Mouse (Mus musculus) right cerebral cortex, postnatal 4 days (tissue): ENCODE measurements at regions not wholly inside any gene's neighbourhood (a gene's known extent, or its start where the extent isn't known, plus 50 kb on each side); places are given as distances from the start of the nearest gene placed in this dataset.

ENCODE experiments used
- DNase-seq: peaks from one replicate; pipeline ENCODE4 v3.0.0-alpha.2; 2022

DNA sequence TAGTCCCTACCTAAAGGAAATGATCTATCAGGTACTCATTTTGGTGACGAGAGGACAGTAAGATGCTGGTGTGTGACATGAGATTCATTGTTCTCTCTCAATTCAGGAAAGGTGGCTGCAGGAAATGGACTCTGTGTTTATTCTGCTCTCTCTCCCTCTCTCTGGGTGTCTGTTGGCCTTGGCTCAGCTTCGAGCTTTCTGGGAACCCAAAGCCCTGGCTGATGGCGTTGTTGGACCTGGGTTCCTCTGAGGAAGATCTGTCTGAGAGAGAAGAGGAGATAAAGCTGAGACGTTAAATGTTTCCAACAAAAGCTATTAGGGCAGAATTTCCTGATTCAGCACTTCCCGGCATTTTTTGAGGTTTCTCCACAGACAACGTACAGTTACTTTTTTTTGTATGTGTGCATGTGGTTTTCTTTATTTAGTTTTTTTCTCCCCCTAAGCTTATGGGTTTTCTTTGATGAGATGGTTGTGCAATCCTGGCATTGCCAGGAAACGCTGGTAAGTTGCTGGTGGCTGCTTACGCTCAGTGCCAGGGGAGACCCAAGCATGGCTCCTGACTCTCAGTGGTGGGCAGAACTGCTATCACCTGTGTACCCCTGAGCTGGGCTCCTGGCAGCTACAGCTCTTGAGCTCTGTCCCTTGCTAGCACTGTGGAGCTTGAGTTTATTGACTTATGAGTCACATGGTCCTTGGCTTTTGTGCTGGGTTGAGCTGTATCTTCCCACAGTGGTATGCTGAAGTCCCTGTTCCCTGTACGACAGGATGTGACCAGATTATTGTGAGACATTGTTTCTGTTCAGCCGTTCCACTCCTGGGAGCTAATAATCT is 249.8 kb downstream of the Gm10260 start:
- no peak for DNase-seq

DNA sequence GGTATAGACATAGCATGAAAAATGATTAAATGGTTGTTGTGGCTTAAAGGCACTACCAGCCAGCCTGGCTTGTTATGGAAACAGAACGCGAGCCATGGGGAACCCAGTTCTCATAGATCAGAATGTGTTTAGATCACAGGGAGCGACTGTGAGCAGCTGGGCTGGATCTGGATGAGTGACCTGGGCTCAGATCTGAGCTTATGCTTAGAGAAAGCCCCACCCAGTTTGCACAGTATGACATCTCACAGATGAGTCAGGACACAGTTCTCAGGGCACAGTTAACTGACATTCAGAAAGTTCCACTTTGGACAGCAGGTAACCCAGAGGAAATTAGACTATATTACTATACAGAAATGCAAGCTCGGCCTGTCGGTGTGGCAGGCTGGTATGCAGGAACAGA is 255.5 kb downstream of the Gm10260 start:
- no peak for DNase-seq

GRCm38 (mm10) chr13:97503955-97504739 is 256.3 kb downstream of the Gm10260 start:
- DNase-seq: no peak

GRCm38 (mm10) chr13:97503391-97503790 is 257.0 kb downstream of the Gm10260 start:
- DNase-seq: no peak

DNA sequence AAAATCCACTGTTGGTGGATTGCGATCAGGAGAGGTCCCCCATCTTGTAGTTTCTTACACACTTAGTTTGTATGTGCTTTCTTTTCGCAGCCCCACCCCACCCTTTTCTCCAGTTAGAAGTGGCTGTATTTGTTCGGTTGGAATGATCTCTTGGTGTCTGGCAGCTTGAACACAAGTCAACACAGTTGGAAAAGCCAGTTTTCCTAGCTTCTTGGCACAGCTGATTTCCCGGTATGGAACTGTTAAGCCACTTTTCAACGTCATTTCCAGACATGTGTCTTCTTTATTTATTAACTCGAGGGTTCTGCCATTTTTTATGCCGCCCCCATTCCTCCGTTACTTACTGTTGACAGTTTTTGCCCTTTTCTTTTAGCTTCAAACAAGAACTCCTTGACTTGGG is 259.2 kb downstream of the Enc1 start:
- DNase-seq: no peak

DNA sequence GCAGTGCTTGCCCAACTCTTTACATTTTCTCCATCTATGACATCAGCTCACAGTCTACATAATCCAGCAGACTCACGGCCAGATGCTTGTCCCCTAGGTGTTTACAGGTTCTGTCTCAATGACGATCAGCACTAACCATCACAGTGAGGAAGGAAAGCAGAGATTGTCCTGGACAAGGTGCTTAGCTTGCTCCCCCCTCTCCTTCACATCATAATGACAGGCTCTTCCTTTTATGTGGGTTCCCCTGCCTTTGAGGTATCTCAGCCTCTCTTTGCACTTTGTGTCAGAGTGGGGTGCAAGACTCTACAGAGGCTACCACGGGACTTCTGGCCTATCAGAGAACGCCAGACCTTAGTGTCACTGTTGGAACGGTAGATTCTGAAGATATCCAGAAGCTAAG is 258.1 kb downstream of the Enc1 start:
- no peak for DNase-seq

DNA sequence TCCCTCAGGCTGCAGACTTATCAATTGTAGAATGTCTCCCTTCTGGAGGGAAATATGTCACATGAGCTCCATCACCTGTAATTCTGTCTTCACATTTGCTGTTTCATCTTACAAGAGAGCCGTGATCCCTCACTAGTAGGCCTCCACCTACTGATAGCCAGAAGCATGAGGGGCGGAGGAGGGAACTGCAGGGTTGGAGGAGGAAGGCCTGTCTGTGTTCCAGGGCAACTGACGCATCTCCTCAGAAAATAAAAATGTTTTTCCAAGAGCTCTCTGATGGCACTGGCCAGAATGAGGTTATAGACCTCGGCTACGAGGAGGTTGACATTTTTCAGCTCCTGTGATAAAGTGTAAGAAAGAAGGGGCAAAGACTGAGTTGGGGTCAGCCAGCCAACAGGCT is 257.0 kb downstream of the Enc1 start:
- no peak for DNase-seq

DNA sequence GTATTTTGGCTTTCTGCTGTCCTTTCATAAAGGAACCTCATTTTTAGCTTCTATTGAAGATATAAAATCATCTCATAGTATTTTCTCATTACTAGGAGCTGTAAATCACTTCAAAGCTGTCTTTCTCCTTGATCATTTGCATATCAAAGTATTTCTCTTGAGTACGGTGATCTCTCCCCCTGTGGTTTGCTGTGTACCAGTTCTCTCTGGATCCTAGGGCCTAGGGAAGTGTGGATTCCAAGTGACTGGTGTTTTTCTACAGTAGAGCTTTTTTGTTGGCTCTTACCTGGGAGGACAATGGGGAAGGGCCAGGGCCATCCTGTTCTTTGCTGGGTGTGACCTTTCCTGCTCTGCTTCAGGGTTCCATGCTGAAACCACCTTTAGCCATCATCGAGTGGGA is 253.9 kb downstream of the Enc1 start:
- no peak for DNase-seq

DNA sequence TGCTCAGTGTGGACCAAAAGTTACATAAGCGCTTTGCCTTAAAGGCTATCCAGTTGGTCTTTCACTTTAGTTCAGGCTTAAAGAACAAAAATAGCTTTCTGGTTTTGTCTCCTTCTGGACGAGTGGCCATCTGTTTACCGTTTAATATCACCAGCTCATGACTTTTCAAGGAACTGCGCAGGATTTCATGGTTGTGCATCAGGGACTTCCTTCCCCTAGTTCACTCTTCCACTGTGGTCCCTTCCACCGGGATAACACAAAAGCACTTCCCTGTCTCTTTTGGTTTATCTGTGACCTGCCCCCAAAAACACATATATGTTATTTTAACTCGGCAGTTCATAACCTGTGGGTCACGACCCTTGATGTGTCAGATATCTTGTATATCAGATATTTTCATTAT is 252.9 kb downstream of the Enc1 start:
- DNase-seq: no peak

- no peak for DNase-seq
Measured at GRCm38 (mm10) chr13:97492958-97493735, 252.2 kb downstream of the Enc1 start.

DNA sequence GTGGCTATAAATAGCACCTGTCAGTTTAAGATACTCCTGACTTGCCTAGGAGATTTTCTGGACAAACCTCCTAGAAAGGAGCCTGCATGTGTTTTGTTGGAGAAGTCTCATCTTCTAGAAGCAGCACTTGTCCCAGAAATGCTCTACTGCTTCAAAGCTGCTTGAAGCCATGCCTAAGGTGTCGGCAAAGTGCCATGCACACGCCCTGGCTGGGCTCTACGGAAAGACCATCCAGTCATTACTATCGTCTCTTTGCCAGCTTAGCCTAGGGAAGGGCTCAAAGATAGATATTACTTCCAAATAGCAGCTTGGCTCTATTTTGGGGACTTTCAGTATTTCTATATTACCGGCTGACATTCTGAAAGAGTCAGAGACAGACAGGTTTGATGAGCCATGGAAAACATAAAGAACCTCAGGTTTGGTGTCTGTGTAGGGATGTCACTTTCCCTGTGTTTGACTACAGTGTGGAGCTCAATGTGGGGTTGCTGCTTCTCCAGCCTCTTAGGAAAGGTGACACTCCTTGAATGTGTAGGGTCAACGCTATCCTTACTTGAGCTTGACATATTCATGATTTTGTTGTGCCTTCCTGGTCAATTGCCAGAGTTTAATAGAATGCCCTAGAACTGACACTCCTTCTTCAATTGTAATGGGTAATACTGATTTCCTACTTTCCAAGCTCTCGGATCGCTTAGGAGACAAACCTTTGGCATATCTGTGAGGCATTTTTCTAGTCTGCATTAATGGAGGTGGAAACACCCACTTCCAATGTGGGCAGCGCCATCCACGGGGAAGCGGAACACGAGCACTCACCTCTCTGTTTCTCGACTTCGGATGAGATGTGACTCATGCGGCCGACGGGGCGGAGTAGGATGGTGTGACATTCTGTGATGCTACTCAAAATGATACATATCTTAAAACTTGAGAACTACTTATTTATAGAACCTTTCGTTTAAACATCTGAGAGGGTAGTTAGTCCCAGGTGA is 251.3 kb downstream of the Enc1 start:
- no peak for DNase-seq

DNA sequence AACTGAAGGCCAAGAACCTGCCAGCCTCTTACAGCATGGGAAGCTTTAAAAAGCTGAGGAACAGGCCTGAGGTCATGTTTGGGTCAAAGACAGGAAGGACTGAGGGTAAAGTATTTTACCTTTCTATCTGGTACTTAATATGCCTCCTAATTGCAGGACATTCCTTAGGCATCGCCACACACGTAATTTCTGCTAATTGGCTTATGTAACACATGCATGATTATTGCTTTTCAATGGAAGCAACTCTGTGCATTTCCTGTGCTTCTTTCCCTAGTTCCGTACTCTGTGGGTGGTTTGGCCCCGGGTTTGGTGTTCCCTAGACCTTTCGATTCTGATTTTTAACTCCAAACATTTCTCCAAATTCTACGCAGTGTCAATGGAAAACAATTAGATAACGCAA is 249.2 kb downstream of the Enc1 start:
- no peak for DNase-seq

DNA sequence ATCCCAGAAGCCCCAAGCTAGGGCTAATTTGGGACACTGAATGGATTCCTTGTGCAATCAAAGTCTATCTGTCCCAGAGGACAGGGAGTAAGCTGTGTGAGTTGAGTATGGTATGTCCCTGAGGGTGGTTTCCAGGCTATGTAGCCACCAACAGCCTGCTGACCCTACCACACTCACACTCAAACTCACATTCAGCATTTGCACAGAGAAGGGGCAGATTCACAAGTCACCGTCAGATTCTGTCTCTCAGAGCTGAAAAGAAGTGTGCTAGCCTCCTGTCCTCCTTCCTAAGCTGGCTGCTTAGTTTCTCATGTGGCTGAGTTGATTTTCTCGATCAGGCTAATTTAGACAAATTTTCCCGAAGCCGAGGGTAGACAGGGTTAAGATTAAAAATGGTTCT is 248.8 kb downstream of the Enc1 start:
- DNase-seq: no peak

DNA sequence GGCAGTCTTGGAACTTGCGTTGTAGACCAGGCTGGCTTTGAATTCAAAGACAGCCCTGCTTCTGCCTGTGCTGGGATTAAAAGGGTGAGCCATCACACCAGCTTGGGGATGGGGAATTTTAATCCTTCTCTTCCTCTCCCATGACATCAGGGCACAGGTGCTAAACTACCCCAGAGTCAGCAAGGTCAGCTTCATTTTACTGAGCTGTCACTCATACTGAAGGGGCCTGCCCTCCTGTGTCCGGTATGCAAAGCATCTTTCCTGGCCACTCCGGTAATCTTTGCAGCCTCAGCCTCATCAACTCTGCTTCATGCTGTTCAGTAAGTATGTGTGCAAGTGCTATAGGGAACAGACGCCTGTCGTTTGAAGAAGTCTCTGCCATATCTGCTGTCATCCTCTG is 248.1 kb downstream of the Enc1 start:
- DNase-seq: no peak

- no peak for DNase-seq
Measured at GRCm38 (mm10) chr13:97488518-97488917, 247.6 kb downstream of the Enc1 start.

- no peak for DNase-seq
Measured at GRCm38 (mm10) chr13:97487746-97488473, 247.0 kb downstream of the Enc1 start.

- DNase-seq: no peak
Measured at GRCm38 (mm10) chr13:97486490-97486889, 245.6 kb downstream of the Enc1 start.

DNA sequence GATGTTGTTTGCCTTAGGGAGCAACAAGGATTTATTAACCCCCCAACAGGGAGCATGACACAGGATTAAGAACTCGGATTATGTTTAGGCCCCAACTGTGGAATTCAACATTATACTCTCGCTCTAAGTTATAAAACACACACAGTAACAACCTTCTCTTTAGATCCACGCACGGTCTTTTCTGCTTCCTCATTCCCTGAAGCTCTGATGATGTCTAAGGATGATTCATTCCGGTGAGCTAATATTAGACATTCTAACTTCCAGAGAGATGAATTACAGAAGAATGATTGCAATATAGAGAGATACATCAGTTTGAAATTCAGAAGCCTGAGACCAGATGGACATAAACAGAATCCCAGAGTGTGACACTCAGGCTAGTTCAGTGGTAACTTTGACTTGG is 245.0 kb downstream of the Enc1 start:
- no peak for DNase-seq

GRCm38 (mm10) chr13:97484808-97485545 is 244.1 kb downstream of the Enc1 start:
- DNase-seq: no peak

DNA sequence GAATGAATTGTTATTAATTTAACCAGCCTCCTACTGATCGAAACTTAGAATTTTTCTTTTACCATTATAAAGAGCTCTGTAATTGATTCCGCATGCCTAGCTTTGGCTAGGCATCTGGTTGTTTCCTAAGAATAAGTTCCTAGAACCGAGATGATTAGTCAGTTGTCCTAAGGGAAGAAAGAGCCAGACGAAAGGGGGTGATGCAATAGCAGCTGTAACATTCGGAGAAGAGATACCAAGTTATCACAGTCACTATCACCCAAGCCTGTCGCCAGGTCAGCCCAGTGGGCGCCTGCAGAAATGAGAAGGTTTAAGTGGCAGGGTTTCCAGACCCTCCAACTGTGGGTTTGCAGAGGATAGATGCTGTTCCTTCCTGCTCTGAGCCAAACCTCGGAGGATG is 242.8 kb downstream of the Enc1 start:
- DNase-seq: no peak

DNA sequence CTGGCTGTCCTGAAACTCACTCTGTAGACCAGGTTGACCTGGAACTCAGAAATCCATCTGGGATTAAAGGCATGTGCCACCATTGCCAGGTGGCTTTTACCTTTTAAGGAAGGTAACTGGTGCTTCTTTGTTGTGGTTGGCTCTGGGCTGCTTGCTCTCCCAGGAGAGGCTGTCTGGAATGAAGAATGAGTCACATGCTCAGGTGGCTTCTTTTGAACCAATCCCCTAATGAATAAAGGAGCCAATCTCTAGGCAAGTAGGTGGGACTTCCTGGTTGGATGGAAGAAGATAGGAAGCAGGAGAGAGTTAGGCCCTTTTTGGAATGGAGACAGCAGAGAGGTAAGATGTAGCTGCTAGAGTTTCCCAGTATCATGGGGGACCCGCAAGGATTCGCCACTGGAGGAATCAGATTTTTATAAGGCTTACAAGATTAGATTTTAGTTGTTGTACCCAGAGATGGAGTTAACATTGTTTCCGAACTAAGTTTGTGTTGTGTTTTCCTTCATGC is 241.6 kb downstream of the Enc1 start:
- DNase-seq: no peak
